Mouse (Mus musculus): ENCODE data around the gene Acvrl1.

The Acvrl1 gene

GRCm38 (mm10) chr15:101172016-101172415, 43.7 kb downstream of the Acvrl1 start:
- no peak for DNase-seq

- peak; percentile 91 for DNase-seq
Observed at GRCm38 (mm10) chr15:101173421-101174211, 45.3 kb downstream of the Acvrl1 start, which contains the start of gene Acvr1b. TSS of gene Acvr1b (plus strand) at chr15:101174067.

DNA sequence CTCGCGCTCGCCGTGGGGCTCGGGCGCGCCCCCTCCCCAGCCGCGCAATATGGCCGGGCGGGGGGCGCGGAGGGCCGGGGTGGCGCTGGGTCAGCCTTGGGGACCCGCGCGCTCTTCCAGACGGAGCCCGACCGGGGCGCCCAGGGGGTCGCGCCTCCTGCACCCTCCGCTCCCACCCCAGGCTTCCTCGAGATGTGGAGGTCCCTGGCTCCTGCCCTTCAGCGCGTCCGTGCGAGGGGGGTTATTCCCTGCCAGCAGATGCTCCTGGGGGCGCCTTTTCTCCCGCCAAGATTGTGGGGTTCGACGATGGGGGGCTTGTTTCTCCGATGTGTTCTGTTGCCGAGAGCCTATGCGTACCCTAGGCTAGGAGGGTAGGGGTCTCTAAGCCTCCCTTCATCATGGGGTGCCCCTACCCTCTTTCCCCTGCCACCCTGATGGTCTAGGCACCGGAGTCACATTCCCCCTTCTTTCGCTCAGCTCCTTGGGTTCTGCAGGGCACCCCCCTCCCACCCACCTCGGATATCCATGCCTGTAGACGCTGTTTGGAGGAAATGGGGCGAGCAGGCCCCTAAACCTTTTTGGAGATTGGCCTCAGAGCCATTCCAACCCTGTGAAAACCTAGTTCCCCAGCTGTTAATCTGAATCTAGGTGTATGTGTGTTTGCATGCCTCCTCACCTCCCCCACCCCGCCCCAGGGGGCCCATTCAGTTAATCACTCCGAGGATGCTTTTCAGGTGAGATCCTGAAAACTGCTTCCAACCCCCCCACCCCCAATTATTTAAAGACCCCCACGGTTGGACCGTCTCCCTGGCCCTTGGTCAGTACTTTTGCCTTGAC, 46.2 kb downstream of the Acvrl1 start:
- DNase-seq, result no peak

- no peak for DNase-seq
Observed at GRCm38 (mm10) chr15:101175131-101175460, 46.8 kb downstream of the Acvrl1 start.

DNA sequence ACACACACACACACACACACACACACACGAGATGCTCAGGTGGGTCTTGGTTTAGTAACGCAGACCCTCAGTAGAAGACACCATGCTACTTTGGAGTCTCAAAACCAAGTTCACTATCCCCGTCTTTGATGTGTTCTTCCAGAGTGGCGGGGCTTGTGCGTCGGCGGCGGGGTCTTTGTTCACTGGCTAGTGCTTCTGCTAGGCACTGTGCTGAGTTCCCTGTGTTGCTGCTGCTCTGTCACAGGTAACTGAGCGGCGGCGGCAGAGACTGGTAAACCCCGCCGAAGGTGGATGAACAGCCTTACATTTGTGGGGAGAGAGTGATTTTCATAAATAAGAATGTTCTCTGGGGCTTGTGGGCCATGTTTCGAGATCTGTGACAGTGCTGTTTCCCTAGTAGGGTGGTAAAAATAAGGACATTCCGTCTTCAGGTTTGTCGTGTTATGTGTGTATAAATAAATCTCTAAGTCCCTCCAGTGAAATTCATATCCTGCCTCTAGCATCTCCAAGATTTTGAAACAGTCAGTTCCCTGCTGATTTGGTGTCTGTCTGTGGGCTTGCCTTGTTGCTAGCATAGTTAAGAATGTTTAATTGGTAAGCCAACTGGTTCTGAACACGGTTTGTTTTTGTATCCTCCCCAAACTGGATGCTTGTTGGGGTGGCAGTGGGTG, 47.4 kb downstream of the Acvrl1 start:
- no peak for DNase-seq

DNA sequence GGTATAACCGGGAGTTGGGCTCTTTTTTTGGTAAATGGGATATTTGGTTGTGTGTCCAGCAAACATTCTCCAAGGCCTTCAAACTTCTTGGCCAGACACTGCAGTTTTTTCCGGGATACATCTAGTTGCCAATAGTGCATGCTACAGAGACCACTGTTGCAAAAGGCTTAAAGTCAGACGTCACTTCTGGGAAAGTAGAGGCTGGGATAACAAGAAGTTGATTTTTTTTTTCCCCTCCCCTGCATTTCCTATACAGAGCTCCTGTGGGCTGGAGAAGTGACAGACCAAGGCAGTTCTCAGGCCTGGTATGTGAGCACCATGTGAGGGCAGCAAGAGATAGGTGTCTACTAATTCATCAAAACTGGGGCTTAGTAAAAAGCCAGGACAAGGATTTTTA, 48.0 kb downstream of the Acvrl1 start:
- no peak for DNase-seq

DNA sequence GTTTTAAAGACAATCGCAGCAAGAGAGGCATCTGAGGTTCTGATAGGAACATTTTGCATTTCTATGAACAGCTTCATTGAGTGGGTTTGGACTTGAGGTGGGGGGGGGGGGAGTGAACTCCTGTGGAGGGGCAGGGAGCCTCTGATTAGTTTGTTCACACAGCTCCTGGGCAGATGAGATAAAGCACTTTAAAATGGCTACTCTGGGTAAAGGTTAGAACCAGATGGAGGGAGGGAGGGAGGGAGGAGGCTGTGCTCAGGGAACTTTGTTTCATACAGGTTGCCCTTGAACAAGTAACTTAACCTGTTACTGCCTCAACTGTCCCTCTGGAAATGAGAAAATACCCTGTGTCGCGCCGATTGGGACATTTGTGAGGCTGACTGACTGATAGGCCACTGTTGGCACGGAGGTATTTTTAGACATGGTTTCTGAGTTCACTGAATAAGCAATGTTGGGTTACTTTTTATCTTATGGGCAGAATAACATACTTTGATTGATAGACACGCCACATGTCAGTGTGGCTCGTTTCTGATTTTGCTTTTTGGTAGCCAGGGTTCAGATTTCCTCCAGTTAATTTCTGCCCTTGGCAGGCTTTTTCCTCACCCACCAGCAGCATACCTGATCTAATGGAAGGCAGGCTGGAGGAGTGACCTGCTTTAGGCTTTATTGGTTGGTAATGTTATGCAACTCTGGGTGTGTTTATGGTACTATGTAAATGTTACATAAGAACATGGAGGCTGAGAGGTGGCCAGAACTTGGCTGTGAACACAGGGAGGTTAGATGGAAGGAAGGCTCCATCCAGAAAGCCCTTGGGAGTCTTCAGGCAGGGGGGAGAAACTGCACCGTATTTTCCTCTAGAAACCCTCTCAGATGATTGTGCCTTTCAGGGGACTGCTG, 48.7 kb downstream of the Acvrl1 start:
- DNase-seq, result no peak

DNA sequence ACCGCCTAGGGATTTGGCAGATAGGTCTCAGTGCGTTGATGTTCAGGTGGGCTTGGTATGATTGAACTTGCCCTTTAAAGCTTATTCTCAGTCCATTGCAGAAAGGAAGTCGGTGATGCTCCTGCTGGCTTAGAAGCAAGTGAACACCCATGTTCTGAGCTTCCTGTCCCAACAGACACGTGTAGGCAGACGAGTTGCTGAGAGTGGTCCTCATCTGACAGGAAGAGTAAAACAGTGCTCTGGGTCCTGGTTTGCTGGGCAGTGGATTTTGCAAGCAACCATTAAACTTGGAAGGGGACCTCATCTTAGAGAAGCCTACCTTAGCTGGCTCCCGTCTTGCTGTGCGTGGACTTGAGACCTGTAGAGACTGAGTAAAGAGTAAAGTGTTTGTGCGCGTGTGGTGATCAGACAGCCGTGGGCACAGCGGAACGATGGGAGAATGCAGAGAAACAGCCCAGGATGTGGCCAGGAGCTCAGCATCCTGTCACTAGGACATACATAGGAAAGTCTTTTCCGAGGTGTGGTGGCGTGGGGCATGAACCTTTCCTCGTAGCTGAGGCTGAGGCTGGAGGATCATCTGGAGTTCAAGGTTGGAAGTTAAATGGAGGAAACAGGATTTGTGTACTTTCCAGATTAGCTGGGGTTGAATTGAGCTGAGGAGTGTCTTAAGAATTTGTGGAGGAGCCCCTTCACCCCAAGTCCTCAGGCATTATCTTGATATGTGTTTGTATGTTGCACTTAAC, 52.2 kb downstream of the Acvrl1 start:
- DNase-seq, result no peak

DNA sequence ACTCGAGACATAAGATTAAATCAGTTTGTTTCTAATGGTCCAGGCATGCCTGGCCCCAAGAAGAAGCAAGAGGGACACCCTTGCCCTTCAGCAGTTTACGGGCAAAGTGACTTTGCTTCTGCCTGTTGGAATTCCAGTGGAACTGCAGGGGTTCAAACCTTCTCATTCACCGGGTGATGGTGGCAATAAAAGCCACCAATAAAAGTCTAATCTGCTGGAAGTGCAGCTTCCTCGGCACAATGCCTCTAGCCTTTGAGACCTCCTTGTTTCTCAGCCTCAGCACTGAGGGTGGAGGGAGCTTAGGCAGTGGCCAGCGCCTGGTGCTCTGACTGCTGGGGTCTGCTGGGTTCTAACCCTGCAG, 52.8 kb downstream of the Acvrl1 start:
- no peak for DNase-seq

DNA sequence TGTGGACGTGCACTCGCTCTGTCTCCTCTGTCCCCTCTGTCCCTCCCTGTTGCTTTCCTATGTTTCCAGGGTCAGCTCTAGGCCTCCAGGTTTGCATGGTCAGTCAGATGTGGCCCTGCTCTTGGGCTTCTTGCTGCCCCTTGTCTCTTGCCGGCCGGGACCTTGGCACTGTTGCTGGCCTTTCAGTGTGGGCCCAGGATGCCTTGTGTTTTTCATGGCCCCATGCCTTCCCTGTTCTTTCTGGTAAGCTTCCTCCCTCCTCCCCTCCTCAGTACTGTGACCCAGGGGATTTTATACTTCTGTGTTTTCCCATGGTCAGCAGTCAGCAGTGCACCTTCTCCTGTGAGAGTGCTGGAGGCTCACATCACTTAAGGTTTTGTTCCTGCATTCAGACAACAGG, 53.2 kb downstream of the Acvrl1 start:
- DNase-seq, result no peak

DNA sequence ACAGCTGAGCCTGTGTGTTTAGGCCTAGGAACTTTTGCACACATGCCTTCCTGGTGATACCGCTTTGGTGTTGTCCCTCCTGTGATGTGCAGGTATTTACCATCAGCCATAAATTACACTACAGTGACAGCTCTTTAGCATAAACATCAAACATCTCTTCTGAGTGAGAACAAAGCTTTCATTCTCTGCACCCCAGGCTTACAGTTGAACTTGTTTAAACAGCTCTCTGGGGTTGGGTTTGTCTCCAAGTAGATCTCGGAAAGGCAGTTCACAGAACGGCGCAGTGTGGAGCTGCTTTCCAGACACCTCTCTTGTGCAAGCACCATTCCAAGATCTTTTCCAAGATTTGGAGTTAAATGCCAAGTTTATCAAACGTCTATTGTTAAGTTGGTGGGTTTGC, 54.4 kb downstream of the Acvrl1 start:
- DNase-seq, result no peak

- no peak for DNase-seq
Observed at GRCm38 (mm10) chr15:101184300-101184699, 56.0 kb downstream of the Acvrl1 start.

DNA sequence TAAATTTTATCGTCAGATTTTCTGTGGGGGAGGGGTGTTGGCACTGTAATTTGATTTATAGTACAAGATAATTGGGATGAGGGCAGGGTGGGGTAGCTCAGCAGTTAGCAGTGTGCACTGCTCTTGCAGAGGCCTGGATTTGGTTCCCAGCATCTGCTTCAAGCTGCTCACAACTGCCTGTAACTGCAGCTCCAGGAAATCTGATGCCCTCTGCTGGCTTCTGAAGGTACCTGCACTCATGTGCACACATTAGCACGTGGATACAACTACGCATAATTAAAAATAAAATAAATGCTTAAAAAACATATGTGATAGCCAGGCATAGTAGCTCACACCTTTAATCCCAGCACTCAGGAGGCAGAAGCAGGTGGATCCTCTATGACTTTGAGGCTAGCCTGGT, 57.2 kb downstream of the Acvrl1 start:
- DNase-seq, result no peak

GRCm38 (mm10) chr15:101187907-101188306, 59.6 kb downstream of the Acvrl1 start:
- no peak for DNase-seq

DNA sequence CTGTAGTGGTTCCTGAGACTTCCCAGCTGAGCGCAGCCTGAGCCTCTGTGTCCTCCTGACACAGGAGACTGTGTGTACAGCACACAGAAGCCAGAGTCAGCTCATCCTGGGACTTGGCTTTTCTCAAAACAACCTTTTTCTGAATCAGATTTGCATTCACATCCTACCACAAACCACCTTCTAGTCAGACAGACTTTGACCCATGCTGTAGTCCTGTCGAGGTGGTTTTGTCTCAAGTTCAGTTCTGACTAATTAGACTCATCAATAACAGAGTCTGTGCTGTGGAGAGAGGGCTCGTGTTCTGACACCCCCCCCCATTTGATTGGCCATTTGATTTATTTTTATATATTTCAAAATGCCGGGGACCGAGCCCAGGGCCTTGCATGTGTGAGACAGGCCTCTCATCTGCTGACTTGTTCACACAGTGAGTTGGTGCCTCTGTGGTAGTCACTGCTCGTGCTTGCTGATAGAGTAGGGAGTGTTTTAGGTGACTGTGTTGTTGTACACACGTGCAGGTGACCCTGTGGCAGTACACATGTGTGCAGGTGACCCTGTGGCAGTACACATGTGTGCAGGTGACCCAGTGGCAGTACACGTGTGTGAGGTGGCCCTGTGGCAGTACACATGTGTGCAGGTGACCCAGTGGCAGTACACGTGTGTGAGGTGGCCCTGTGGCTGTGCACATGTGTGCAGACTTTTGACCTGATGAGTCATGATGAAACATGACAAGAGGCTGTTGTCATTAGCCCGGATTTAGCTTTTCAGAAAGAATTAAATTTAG, 61.8 kb downstream of the Acvrl1 start:
- DNase-seq, result no peak

GRCm38 (mm10) chr15:101190762-101191150, 62.4 kb downstream of the Acvrl1 start:
- DNase-seq, result no peak

DNA sequence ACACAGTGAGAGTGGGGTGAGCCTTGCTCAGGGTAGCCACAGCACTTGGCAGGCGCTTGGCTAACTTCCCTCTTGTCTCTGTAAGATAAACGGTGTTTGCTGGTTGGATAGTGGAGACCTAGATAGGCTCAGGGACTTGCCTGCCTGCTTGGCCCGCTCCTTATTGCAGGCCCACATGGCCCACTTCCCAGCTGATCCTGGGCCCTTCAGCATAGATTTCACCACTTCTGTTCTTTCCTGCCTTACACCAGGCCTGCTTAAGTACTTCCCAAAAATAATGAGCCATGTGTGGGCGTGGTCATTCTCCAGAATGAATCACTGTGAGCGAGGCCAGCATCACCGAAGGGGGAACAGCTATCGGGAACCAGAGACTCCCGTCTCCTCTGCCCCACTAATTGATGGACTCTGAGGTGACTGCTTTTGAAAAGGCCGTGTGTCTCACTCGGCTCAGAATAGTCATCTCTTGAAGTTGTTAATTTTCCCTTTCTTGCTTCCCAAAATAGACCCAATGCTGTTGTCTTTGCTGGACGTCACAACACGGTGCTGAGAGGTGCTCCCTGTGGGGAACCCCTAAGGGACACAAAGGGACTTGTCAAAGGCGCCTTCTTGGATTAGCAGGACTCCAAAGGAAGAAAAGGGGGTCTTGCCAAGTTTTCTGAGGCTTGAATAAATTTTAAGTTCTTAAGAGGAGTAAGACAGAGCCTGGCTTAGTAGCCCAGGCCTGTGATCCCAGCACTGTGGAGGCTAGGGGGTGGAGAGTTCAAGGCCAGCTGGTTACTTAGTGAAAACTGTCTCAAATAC, 63.3 kb downstream of the Acvrl1 start:
- peak; percentile 45 for DNase-seq

GRCm38 (mm10) chr15:101192260-101192640, 63.9 kb downstream of the Acvrl1 start:
- DNase-seq, result no peak

GRCm38 (mm10) chr15:101192651-101193050, 64.3 kb downstream of the Acvrl1 start:
- no peak for DNase-seq

GRCm38 (mm10) chr15:101193971-101194370, 65.6 kb downstream of the Acvrl1 start:
- no peak for DNase-seq
